Mouse (Mus musculus): ENCODE measurements around the gene Foxo4. TPM values are rescaled to one million over a fixed set of nuclear protein-coding genes. Genes with fewer than 3 reads are reported as not detected.

Foxo4 gene
- total and polyA plus RNA-seq, 3 experiments: 20.9 to 46.4 (median 25.8) TPM

DNA sequence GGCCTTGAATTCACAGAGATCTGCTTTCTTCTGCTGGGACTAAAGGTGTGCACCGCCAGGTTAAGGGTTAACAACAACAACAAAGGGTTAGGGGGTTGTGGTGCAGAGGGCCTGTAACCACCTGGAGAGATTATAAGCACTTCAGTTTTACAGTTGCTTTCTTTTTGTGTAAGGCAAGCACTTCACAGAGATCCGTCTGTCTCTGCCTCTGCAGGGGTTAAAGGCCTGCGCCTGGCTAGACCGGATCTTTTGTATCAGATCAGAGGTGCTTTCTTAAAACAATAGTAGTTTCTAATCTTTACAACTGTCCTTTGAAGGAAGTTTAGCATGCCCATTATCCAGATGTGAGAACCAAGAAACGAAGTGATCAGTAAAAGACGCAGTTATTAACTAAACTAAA is 19.1 kb downstream of the Foxo4 start:
- Histone ChIP-seq H3K4me1 (ENCODE audit: insufficient read depth, low read depth, low read length) (peaks cover 18% of the 10 kb centered on the region), H3K27me3 (ENCODE audit: insufficient read depth, low read length) (no peaks in the 10 kb centered on the region), H3K36me3 (replicated peaks) (peaks cover 37% of the 10 kb centered on the region), H3K4me3 (ENCODE audit: low read depth, low read length) (peak overlapping the region; percentile 72; the same call in 1 of the 2 replicates), H3K9me3 (replicated peaks) (no peaks in the 10 kb centered on the region)
- TF ChIP-seq POLR2AphosphoS5 (IDR thresholded peaks at IDR 0.05; ENCODE audit: insufficient replicate concordance, low read depth, low read length) (no peak), GATA2 (IDR thresholded peaks at IDR 0.05; ENCODE audit: borderline replicate concordance, low read depth, low read length) (no peak), GATA1 (IDR thresholded peaks at IDR 0.05; ENCODE audit: borderline replicate concordance, low read length) (no peak), TAL1 (conservative IDR thresholded peaks at IDR 0.05; ENCODE audit: low read depth, low read length) (no peak), CTCF (IDR thresholded peaks at IDR 0.05; ENCODE audit: low read depth, low read length) (no peak)
- ATAC-seq (ENCODE audit: extremely low read depth, insufficient number of reproducible peaks, low FRiP score, poor library complexity, severe bottlenecking) (no peak), DNase-seq (ENCODE audit: low spot score) (no peak)

DNA sequence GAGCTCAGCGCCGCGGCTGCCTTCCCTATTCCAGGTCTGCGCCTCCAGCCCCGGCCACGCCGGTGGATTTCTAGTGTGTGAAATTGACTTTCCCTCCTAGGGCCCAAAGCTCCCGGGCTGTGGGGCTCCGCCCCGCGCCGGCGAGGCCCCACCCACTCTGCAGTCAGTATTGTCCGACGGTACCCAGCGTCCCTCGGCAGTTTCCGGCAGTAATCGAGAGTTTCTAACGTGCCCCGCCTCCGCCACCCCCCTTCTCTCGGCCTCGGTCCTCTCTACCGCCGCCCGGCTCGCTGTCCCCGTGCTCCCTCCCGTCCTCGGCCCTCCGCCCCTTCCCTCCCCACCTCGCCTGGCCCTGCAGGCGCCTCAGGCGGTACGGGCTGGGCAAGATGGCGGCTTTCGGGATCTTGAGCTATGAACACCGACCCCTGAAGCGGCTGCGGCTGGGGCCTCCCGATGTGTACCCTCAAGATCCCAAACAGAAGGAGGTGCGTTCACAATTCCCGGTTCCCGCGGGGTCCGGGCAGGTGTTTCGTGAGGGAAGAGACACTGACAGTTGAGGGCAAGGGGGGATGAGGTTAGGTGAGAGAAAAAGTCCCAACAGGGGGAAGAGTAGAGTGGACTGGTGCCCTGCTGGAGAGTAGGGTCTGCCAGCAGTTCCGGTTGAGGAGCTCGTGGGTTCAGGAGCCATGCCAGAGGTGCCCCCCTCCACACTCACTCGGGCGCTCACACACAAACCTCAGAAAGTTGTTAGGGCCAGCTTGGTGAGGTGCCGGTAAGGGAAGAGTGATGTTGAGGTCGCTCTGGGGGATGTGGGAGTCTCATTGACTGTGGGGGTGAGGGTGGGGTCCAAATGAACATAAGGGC is 19.8 kb downstream of the Foxo4 start, which contains the start of gene Med12:
Gene Med12 (plus strand): TSS at position 156 of the 864 bp plus-strand sequence.
- H3K4me1 ChIP-seq (ENCODE audit: insufficient read depth, low read depth, low read length): peaks cover 18% of the 10 kb centered on the region
- ATAC-seq (ENCODE audit: extremely low read depth, insufficient number of reproducible peaks, low FRiP score, poor library complexity, severe bottlenecking) (peak; percentile 95), DNase-seq (ENCODE audit: low spot score) (peak; percentile 75)
- H3K4me3 ChIP-seq (ENCODE audit: low read depth, low read length): peak within 1 kb of the TSS; percentile 72
- no peaks in the 10 kb centered on the region for H3K27me3 ChIP-seq (ENCODE audit: insufficient read depth, low read length)
- peaks cover 44% of the 10 kb centered on the region for H3K36me3 ChIP-seq (replicated peaks)
- no peaks in the 10 kb centered on the region for H3K9me3 ChIP-seq (replicated peaks)
- TF ChIP-seq POLR2AphosphoS5 (IDR thresholded peaks at IDR 0.05; ENCODE audit: insufficient replicate concordance, low read depth, low read length) (no peak), TAL1 (conservative IDR thresholded peaks at IDR 0.05; ENCODE audit: low read depth, low read length) (no peak), GATA2 (IDR thresholded peaks at IDR 0.05; ENCODE audit: borderline replicate concordance, low read depth, low read length) (no peak), CTCF (IDR thresholded peaks at IDR 0.05; ENCODE audit: low read depth, low read length) (no peak), GATA1 (IDR thresholded peaks at IDR 0.05; ENCODE audit: borderline replicate concordance, low read length) (no peak)

DNA sequence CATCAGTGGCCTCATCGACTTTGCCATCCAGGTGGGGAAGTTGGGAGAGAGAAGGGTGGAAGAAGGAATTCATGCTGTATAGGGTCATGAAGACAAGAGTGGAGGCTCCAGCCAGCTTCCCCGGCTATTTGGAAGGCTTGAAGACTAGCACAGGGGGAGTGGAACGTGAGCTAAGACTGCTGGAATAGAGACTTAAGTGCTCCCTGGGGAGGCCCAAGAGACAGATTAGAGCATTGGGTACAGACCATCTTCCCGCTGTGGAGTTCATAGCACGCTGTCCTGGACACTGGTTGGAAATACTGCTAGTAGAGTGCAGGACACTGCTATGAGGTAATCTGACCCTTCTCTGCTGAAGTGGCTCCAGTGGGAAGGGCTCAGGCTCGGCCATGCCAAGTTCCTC is 28.5 kb downstream of the Foxo4 start:
- Histone ChIP-seq H3K27me3 (ENCODE audit: insufficient read depth, low read length) (no peaks in the 10 kb centered on the region), H3K4me3 (ENCODE audit: low read depth, low read length) (no peak overlapping the region), H3K4me1 (ENCODE audit: insufficient read depth, low read depth, low read length) (peaks cover 26% of the 10 kb centered on the region), H3K9me3 (replicated peaks) (no peaks in the 10 kb centered on the region), H3K36me3 (replicated peaks) (peaks cover 89% of the 10 kb centered on the region)
- TF ChIP-seq TAL1 (conservative IDR thresholded peaks at IDR 0.05; ENCODE audit: low read depth, low read length): no peak
- TF ChIP-seq GATA1 (IDR thresholded peaks at IDR 0.05; ENCODE audit: borderline replicate concordance, low read length): no peak
- no peak for TF ChIP-seq POLR2AphosphoS5 (IDR thresholded peaks at IDR 0.05; ENCODE audit: insufficient replicate concordance, low read depth, low read length)
- no peak for TF ChIP-seq GATA2 (IDR thresholded peaks at IDR 0.05; ENCODE audit: borderline replicate concordance, low read depth, low read length)
- TF ChIP-seq CTCF (IDR thresholded peaks at IDR 0.05; ENCODE audit: low read depth, low read length): no peak
- no peak for ATAC-seq (ENCODE audit: extremely low read depth, insufficient number of reproducible peaks, low FRiP score, poor library complexity, severe bottlenecking)
- DNase-seq (ENCODE audit: low spot score): no peak

DNA sequence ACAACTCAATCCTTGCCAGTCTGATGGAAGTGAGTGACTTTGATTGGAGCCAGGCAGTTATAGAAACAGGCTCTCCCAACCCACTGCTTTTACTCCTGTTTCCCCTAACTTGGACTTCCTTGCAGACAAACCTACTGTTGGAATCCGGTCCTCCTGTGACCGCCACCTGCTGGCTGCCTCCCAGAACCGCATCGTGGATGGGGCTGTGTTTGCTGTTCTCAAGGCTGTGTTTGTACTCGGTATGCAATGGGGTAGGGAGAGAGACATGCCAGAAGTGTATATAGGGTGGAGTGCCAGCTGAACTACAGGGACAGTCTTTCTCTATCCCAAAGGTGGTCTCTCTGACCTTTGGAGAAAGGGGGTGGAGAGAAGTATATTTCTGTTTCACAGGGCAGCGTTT is 31.2 kb downstream of the Foxo4 start:
- TF ChIP-seq GATA1 (IDR thresholded peaks at IDR 0.05; ENCODE audit: borderline replicate concordance, low read length) (no peak), CTCF (IDR thresholded peaks at IDR 0.05; ENCODE audit: low read depth, low read length) (peak; percentile 49), POLR2AphosphoS5 (IDR thresholded peaks at IDR 0.05; ENCODE audit: insufficient replicate concordance, low read depth, low read length) (no peak), GATA2 (IDR thresholded peaks at IDR 0.05; ENCODE audit: borderline replicate concordance, low read depth, low read length) (no peak)
- H3K36me3 ChIP-seq (replicated peaks): peaks cover 93% of the 10 kb centered on the region
- ATAC-seq (ENCODE audit: extremely low read depth, insufficient number of reproducible peaks, low FRiP score, poor library complexity, severe bottlenecking): no peak
- peaks cover 48% of the 10 kb centered on the region for H3K4me1 ChIP-seq (ENCODE audit: insufficient read depth, low read depth, low read length)
- H3K9me3 ChIP-seq (replicated peaks): no peaks in the 10 kb centered on the region
- no peak for DNase-seq (ENCODE audit: low spot score)
- H3K27me3 ChIP-seq (ENCODE audit: insufficient read depth, low read length): no peaks in the 10 kb centered on the region
- H3K4me3 ChIP-seq (ENCODE audit: low read depth, low read length): no peak overlapping the region

DNA sequence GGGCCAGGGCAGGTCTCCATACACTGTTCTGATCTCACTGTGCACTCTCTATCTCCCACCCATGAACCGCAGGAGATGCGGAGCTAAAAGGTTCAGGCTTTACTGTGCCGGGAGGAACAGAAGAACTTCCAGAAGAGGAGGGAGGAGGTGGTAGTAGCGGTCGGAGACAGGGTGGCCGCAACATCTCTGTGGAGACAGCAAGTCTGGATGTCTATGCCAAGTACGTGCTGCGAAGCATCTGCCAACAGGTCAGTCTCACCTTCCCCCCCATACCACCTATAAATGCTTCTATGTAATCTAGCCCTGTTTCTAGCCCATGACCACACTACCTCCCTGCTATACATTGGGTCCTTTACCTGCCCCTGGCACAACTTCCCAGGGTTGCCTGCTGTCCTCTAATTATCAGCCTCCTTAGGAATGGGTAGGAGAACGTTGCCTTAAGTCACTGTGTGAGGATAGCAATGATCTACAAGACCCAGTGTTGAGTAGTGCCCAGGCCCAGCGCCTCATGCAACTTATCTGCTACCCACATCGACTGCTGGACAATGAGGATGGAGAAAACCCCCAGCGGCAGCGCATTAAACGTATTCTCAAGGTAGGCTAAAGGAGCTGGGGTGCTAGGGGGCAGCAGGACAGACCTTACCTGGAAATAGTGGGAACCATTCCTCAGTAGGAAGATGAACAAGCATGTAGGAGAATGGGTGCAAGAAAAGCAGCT is 31.8 kb downstream of the Foxo4 start:
- DNase-seq (ENCODE audit: low spot score) (no peak), ATAC-seq (ENCODE audit: extremely low read depth, insufficient number of reproducible peaks, low FRiP score, poor library complexity, severe bottlenecking) (no peak)
- Histone ChIP-seq H3K36me3 (replicated peaks) (peaks cover 93% of the 10 kb centered on the region), H3K4me3 (ENCODE audit: low read depth, low read length) (no peak overlapping the region), H3K4me1 (ENCODE audit: insufficient read depth, low read depth, low read length) (peaks cover 48% of the 10 kb centered on the region), H3K9me3 (replicated peaks) (no peaks in the 10 kb centered on the region), H3K27me3 (ENCODE audit: insufficient read depth, low read length) (no peaks in the 10 kb centered on the region)
- TF ChIP-seq GATA2 (IDR thresholded peaks at IDR 0.05; ENCODE audit: borderline replicate concordance, low read depth, low read length) (no peak), POLR2AphosphoS5 (IDR thresholded peaks at IDR 0.05; ENCODE audit: insufficient replicate concordance, low read depth, low read length) (no peak), GATA1 (IDR thresholded peaks at IDR 0.05; ENCODE audit: borderline replicate concordance, low read length) (no peak), TAL1 (conservative IDR thresholded peaks at IDR 0.05; ENCODE audit: low read depth, low read length) (no peak), CTCF (IDR thresholded peaks at IDR 0.05; ENCODE audit: low read depth, low read length) (no peak)

DNA sequence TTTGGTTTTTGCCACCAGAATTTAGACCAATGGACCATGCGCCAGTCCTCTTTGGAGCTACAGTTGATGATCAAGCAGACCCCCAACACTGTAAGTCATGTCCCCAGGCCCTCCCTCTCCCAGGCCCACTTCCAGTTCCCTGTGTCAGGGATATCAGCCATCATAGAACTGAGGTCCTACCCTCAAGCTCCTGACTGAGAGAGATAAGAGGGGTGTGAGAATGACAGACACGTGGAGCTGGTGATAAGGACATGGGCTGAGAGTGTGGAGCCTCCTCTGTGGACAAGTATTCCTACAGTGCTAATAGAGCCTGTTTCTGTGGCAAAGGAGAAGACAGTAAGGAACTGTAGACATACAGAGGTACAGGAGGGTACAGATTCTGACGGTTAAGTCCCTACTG is 33.2 kb downstream of the Foxo4 start:
- no peaks in the 10 kb centered on the region for H3K27me3 ChIP-seq (ENCODE audit: insufficient read depth, low read length)
- no peak overlapping the region; the same call in 1 of the 2 replicates for H3K4me3 ChIP-seq (ENCODE audit: low read depth, low read length)
- peak; percentile 73 for DNase-seq (ENCODE audit: low spot score)
- TF ChIP-seq CTCF (IDR thresholded peaks at IDR 0.05; ENCODE audit: low read depth, low read length) (no peak), TAL1 (conservative IDR thresholded peaks at IDR 0.05; ENCODE audit: low read depth, low read length) (peak; percentile 96), GATA2 (IDR thresholded peaks at IDR 0.05; ENCODE audit: borderline replicate concordance, low read depth, low read length) (no peak)
- peaks cover 48% of the 10 kb centered on the region for H3K4me1 ChIP-seq (ENCODE audit: insufficient read depth, low read depth, low read length)
- ATAC-seq (ENCODE audit: extremely low read depth, insufficient number of reproducible peaks, low FRiP score, poor library complexity, severe bottlenecking): peak; percentile 92
- no peaks in the 10 kb centered on the region for H3K9me3 ChIP-seq (replicated peaks)
- H3K36me3 ChIP-seq (replicated peaks): peaks cover 93% of the 10 kb centered on the region

All from G1E (cell line).